Mouse (Mus musculus) heart, embryonic 16.5 days (tissue): ENCODE data around the gene Pygl. TPM values are rescaled to one million over a fixed set of nuclear protein-coding genes. Genes with fewer than 3 reads are reported as not detected.

Source experiments
- ATAC-seq: fragments of 200-750 bp; cut with Nextera tagmentation; replicated peaks from 2 replicates; pipeline ENCODE4 v1.8.0; 2017; ENCODE audit warnings: moderate number of reproducible peaks; ENCODE audit not compliant: insufficient read depth, low FRiP score; ENCODE audit errors: extremely low read depth
- H3K27ac ChIP-seq: fragments of 300-500 bp; sonication (generic); 2 replicates; pipeline ENCODE4 v1.5.1; 2014; ENCODE audit warnings: mild to moderate bottlenecking, low read length, control low read depth, moderate library complexity
- H3K27me3 ChIP-seq: fragments of 300-500 bp; sonication (generic); 2 replicates; pipeline ENCODE4 v1.6.1; 2014; ENCODE audit warnings: low read length, mixed read lengths; ENCODE audit not compliant: control insufficient read depth, insufficient read depth
- H3K36me3 ChIP-seq: fragments of 300-500 bp; sonication (generic); 2 replicates; pipeline ENCODE4 v1.6.1; 2014; ENCODE audit not compliant: control insufficient read depth, insufficient read depth
- H3K4me1 ChIP-seq: fragments of 300-500 bp; sonication (generic); 2 replicates; pipeline ENCODE4 v1.6.1; 2014; ENCODE audit warnings: low read length, mixed read lengths; ENCODE audit not compliant: control insufficient read depth, insufficient read depth
- H3K4me2 ChIP-seq: fragments of 300-500 bp; sonication (generic); 2 replicates; pipeline ENCODE4 v1.6.1; 2014; ENCODE audit warnings: low read depth, mild to moderate bottlenecking, control low read depth, low read length
- H3K4me3 ChIP-seq: fragments of 300-500 bp; sonication (generic); 2 replicates; pipeline ENCODE4 v1.5.1; 2014; ENCODE audit warnings: mild to moderate bottlenecking, control low read depth, low read length
- H3K9ac ChIP-seq: fragments of 300-500 bp; sonication (generic); 2 replicates; pipeline ENCODE4 v1.6.1; 2014; ENCODE audit warnings: low read length, control low read depth
- H3K9me3 ChIP-seq: fragments of 300-500 bp; sonication (generic); replicated peaks from 2 replicates; pipeline ENCODE4 v1.6.1; 2016; ENCODE audit warnings: low read length; ENCODE audit not compliant: control insufficient read depth
- WGBS: fragments of 180-500 bp; shearing (Covaris S2); extraction: QIAGEN DNeasy Blood & Tissue Kit; methylation state at CpG from one replicate; pipeline ENCODE4 v1.1.7; 2014; 5-methylcytosine and 5-hydroxymethylcytosine counted together
- polyA plus RNA-seq: library from polyadenylated mRNA; unstranded; fragments of >200 nt; fragmentation: Nextera tagmentation; extraction: Ambion mirVana; gene quantifications from 2 replicates; pipeline ENCODE4 v1.2.1, GENCODE M21; 2015

The Pygl gene
- polyA plus RNA-seq, 1 experiment from 2014 or later: 52.9 TPM

DNA sequence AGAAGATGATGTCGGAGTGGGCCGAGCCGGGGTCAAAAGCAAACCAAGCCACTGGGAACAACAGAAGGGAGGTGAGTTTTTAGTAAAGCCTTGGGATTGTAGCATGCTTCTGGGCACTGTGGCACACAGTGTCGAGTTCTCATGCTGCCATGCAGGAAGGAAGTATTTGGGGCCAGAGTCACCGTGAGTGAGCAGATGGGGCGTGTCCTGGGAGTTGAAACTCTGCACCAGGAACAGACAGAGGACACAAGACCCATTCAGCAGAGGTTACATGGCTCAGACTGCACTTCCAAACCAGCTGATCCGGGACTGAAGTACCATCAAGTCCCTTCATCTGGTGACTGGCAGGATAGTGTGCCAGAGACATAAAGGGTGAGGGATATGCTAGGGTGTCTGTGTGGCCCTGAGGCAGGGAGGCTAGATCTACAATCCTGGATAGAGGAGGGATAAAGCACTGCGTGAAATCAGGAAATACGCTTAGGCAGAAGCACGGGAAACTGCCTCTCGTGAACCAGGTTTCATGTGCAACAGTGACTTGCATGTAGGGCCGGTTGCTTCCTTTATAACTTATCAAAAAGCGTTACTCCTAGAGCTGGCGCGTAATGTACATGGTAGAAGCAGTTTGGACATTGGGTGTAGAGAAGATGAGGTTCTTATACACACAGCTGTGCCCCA lies 20.1 kb upstream of the Pygl start:
- Histone ChIP-seq H3K4me2 (no peak overlapping the region), H3K4me3 (no peak overlapping the region), H3K36me3 (no peaks in the 10 kb centered on the region), H3K27me3 (no peaks in the 10 kb centered on the region), H3K9me3 (no peaks in the 10 kb centered on the region), H3K9ac (no peak overlapping the region), H3K4me1 (peaks cover 17% of the 10 kb centered on the region), H3K27ac (no peak overlapping the region)
- ATAC-seq: no peak
- 69% methylated on average over 15 of the region's 15 CpGs for WGBS

DNA sequence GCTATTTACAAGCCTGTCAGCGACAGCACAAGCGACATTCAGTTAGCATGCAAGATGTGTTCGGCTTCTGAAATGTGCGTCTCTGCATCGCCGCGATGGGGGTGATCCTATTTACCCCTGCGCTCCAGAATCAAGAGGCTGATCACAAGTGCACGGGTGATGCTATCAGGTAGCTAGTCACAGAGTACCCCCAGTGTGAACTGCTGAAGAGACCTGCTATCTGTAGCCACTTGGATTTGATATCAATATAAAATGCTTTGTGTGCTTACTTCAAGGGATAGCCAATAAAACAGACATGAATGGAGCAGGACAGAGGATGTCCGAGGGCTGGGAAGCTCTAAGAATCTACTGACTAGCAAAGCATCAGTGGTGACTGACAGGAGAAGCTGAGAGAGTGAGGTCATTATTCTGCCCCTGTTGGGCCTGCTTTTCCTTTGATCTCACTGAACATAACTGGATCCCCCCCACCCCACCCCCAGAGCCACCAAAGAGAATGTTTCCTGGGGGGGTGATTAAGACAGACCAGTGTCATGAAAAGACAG lies 18.4 kb upstream of the Pygl start:
- H3K27me3 ChIP-seq: no peaks in the 10 kb centered on the region
- WGBS: 84% methylated on average over 10 of the region's 10 CpGs
- H3K27ac ChIP-seq: no peak overlapping the region
- H3K4me2 ChIP-seq: no peak overlapping the region
- H3K9ac ChIP-seq: no peak overlapping the region
- no peak for ATAC-seq
- no peaks in the 10 kb centered on the region for H3K9me3 ChIP-seq
- peaks cover 15% of the 10 kb centered on the region for H3K4me1 ChIP-seq
- no peak overlapping the region for H3K4me3 ChIP-seq
- no peaks in the 10 kb centered on the region for H3K36me3 ChIP-seq

DNA sequence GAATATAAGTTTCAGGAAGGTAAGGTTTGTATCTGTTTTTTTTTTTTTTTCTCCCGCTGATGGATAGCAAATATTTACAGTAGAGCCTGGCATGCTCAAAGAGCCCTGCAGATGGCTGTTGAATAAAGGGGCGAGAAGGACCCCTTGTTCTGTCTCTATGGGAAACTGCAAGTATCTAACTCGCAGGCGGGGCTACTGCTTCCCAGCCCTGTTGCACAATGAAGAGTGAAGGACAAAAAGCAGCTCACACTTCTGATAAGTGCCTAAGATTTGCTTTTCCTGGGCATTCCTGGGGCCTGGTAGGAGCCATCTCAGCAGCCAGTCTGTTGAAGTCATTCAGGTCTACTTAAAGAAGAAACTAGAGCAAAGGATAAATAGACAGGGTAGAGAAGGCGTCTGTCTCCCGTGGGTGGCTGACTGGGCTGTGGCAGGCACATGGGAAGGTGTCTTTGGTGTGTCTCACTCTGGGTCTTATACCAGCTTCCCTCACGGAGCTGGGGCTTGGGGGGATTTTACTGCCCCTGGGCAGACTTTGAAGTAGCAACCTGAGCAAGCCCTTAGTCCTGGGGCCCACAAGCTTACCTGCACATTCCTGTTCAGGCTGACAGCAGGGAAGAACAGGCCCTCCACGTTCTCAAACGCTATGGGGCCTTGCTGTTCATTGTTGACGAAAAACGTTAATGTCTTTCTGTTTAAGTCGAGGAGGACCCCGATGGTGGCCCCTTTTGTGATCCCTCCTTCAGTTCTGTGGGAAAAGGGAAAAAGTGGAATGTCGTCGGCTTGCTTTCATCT lies 16.6 kb upstream of the Pygl start:
- WGBS: 60% methylated on average over 15 of the region's 15 CpGs
- peak overlapping the region; percentile 14 for H3K27ac ChIP-seq
- H3K9ac ChIP-seq: no peak overlapping the region
- peaks cover 14% of the 10 kb centered on the region for H3K4me1 ChIP-seq
- no peaks in the 10 kb centered on the region for H3K27me3 ChIP-seq
- no peak overlapping the region for H3K4me3 ChIP-seq
- no peaks in the 10 kb centered on the region for H3K36me3 ChIP-seq
- H3K4me2 ChIP-seq: peak overlapping the region; percentile 8; the same call in 1 of the 2 replicates
- ATAC-seq: no peak
- no peaks in the 10 kb centered on the region for H3K9me3 ChIP-seq

DNA sequence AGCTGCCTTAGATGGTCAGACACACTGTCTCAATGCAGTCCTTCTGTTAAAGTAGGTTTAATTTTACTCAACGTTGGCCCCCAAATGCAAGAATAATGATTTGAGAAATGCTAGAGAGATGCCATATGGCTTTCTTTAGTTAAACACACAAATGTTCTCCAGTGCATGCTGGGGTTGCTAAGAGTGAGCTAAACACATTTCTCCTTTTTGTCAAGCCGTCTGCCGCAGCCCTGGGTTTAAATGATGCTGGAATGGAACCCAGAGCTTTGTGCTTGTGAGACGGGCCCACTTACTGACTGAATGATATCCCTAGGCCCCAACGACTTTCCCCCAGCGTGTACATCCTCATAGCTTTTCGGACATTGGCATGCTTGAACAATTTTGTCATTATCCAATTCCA lies 11.3 kb upstream of the Pygl start:
- WGBS: 91% methylated on average over 7 of the region's 7 CpGs
- no peak overlapping the region for H3K4me2 ChIP-seq
- H3K9ac ChIP-seq: no peak overlapping the region
- no peaks in the 10 kb centered on the region for H3K36me3 ChIP-seq
- no peaks in the 10 kb centered on the region for H3K27me3 ChIP-seq
- no peak for ATAC-seq
- H3K4me1 ChIP-seq: peaks cover 9% of the 10 kb centered on the region
- no peak overlapping the region for H3K27ac ChIP-seq
- no peaks in the 10 kb centered on the region for H3K9me3 ChIP-seq
- H3K4me3 ChIP-seq: no peak overlapping the region

DNA sequence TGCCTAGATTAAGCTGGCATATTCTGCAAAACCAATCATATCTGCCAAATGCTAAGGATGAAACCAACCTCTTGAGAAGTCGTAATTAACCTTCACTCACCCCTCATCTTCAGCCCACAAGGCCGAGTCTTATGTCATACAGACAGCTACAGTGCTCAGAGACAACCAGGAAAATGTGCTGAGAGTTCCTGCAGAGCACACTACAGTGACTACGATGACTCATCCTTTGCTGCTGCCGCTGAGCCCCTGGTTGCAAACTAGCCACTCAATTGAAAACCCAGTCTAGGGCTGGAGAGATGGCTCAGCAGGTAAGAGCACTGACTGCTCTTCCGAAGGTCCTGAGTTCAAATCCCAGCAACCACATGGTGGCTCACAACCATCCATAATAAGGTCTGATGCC lies 8.5 kb upstream of the Pygl start:
- H3K4me3 ChIP-seq: no peak overlapping the region
- H3K27me3 ChIP-seq: no peaks in the 10 kb centered on the region
- H3K27ac ChIP-seq: no peak overlapping the region
- no peaks in the 10 kb centered on the region for H3K36me3 ChIP-seq
- H3K9me3 ChIP-seq: no peaks in the 10 kb centered on the region
- no peak for ATAC-seq
- WGBS: 72% methylated on average over 5 of the region's 5 CpGs
- no peak overlapping the region for H3K9ac ChIP-seq
- H3K4me1 ChIP-seq: peaks cover 3% of the 10 kb centered on the region
- H3K4me2 ChIP-seq: no peak overlapping the region

DNA sequence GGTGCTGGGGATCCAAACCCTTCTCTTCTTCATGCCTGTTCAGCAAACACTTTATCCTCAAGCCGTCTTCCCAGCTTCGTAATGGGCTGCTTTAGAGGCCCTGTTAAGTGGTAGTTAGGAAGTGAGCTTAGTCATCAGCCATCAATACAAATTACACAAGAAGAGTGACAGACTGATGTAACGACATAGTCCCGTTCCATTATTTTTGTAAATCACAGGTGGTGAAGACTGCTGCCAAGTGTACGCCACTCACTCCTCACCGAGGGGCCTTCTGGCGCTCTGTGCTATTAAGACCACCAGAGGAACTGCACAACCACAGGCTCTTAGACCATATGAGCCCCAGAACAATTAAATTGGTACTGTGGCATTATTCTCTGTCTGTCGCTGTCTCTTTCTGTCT lies 7.3 kb upstream of the Pygl start:
- Histone ChIP-seq H3K4me1 (peaks cover 3% of the 10 kb centered on the region), H3K36me3 (no peaks in the 10 kb centered on the region), H3K9me3 (no peaks in the 10 kb centered on the region), H3K27me3 (no peaks in the 10 kb centered on the region), H3K4me2 (no peak overlapping the region), H3K27ac (no peak overlapping the region), H3K4me3 (no peak overlapping the region), H3K9ac (no peak overlapping the region)
- 71% methylated on average over 8 of the region's 8 CpGs for WGBS
- no peak for ATAC-seq

DNA sequence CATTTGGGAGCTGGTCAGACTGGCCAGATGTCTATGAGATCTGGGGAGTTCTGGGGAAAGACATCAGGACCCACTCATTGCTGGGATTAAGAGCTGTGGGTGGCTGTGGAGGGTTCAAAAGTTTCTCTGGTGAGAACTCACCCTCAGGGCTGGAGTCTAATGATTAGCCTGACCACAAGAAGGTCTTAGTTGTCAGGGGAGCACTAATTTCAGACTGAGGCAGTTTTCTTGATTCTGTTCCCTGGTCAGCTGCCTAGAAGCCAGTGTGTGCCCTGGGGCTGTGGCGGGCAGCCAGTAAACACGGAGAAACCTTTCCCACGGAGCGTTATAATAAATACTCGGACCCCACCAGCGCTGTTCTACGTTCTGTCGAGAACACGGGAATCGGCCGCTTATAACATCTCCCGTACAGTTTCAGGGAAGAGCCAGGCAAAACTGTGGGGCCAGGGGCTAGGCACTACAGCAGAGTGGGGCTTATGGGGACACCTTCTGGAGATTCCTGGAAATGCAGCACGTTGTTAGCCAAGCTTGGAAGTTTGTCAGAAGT lies 3.7 kb upstream of the Pygl start:
- H3K9me3 ChIP-seq: no peaks in the 10 kb centered on the region
- H3K4me2 ChIP-seq: peak overlapping the region; percentile 75
- no peaks in the 10 kb centered on the region for H3K36me3 ChIP-seq
- peak overlapping the region; percentile 71 for H3K9ac ChIP-seq
- no peak overlapping the region for H3K27ac ChIP-seq
- ATAC-seq: no peak; the same call in 1 of the 2 replicates
- H3K27me3 ChIP-seq: no peaks in the 10 kb centered on the region
- peaks cover 13% of the 10 kb centered on the region for H3K4me1 ChIP-seq
- 10% methylated on average over 13 of the region's 13 CpGs for WGBS
- H3K4me3 ChIP-seq: peak overlapping the region; percentile 55

DNA sequence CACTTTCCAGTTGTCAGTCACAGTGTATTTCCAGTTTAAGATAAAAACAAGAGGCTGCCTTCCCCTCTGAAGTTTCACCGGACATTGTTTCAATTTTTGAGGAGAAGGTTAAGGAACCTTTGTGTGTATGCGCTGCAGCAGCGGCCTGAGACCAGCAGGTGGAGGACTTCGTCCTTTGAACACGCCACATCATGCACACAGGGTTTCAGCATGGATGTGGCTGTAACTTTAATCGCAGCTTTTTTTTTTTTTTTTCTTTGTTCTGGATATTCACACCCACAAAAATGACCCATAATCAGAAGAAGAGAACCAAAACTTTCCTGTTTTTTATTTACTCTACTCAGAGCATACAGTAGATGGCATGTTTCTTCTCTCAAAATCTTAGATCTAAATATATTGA lies 3.1 kb upstream of the Pygl start:
- no peaks in the 10 kb centered on the region for H3K36me3 ChIP-seq
- no peak overlapping the region for H3K27ac ChIP-seq
- ATAC-seq: no peak; the same call in 1 of the 2 replicates
- WGBS: 11% methylated on average over 6 of the region's 6 CpGs
- no peak overlapping the region for H3K4me2 ChIP-seq
- H3K27me3 ChIP-seq: no peaks in the 10 kb centered on the region
- H3K9me3 ChIP-seq: no peaks in the 10 kb centered on the region
- H3K4me3 ChIP-seq: no peak overlapping the region
- H3K9ac ChIP-seq: no peak overlapping the region
- H3K4me1 ChIP-seq: peaks cover 13% of the 10 kb centered on the region
